Mouse (Mus musculus): Measurements from ENCODE around the gene Gm49354. TPM values are rescaled to one million over a fixed set of nuclear protein-coding genes. Genes with fewer than 3 reads are reported as not detected.
"Not testable (repeated sequence)": the region's sequence is repeated elsewhere in the genome, so short reads cannot be mapped to it uniquely, and the experiment has no call there.

Gene Gm49354
- polyA plus RNA-seq, 1 experiment from 2014 or later, result not detected

- WGBS, result 92% methylated on average over 7 of the region's 7 CpGs
- no peak for DNase-seq (ENCODE audit: low spot score)
- no peaks in the 10 kb centered on the region for H3K9me3 ChIP-seq
- no peaks in the 10 kb centered on the region for H3K27me3 ChIP-seq (replicated peaks; ENCODE audit: low read depth, poor library complexity, severe bottlenecking)
- no peaks in the 10 kb centered on the region for H3K4me1 ChIP-seq
- no peak overlapping the region for H3K27ac ChIP-seq (replicated peaks)
- no peak overlapping the region for H3K4me3 ChIP-seq
- peaks cover 83% of the 10 kb centered on the region for H3K36me3 ChIP-seq (replicated peaks)
These were observed 25.1 kb downstream of the Gm49354 start for GRCm38 (mm10) chr13:59756906-59757305.

GRCm38 (mm10) chr13:59750310-59750709 is 31.7 kb downstream of the Gm49354 start:
- H3K27ac ChIP-seq (replicated peaks), result no peak overlapping the region
- no peaks in the 10 kb centered on the region for H3K27me3 ChIP-seq (replicated peaks; ENCODE audit: low read depth, poor library complexity, severe bottlenecking)
- 62% methylated on average over 12 of the region's 12 CpGs for WGBS
- DNase-seq (ENCODE audit: low spot score), result peak; percentile 30
- H3K36me3 ChIP-seq (replicated peaks), result peaks cover 24% of the 10 kb centered on the region
- H3K4me1 ChIP-seq, result peaks cover 12% of the 10 kb centered on the region
- H3K4me3 ChIP-seq, result no peak overlapping the region
- no peaks in the 10 kb centered on the region for H3K9me3 ChIP-seq

GRCm38 (mm10) chr13:59746711-59747110 is 35.3 kb downstream of the Gm49354 start, which contains the start of gene 1700014D04Rik:
Gene 1700014D04Rik (minus strand): TSS chr13:59746752.
- DNase-seq (ENCODE audit: low spot score), result no peak
- H3K27ac ChIP-seq (replicated peaks), result no peak within 1 kb of the TSS; the same call in 1 of the 2 replicates
- peaks cover 12% of the 10 kb centered on the region for H3K4me1 ChIP-seq
- no peaks in the 10 kb centered on the region for H3K27me3 ChIP-seq (replicated peaks; ENCODE audit: low read depth, poor library complexity, severe bottlenecking)
- no peak within 1 kb of the TSS for H3K4me3 ChIP-seq
- H3K9me3 ChIP-seq, result no peaks in the 10 kb centered on the region
- no peaks in the 10 kb centered on the region for H3K36me3 ChIP-seq (replicated peaks)
- 85% methylated on average over 9 of the region's 9 CpGs for WGBS

GRCm38 (mm10) chr13:59746164-59746563 is 35.9 kb downstream of the Gm49354 start:
- peak; percentile 37 for DNase-seq (ENCODE audit: low spot score)
- Histone ChIP-seq H3K36me3 (replicated peaks) (no peaks in the 10 kb centered on the region), H3K27me3 (replicated peaks; ENCODE audit: low read depth, poor library complexity, severe bottlenecking) (no peaks in the 10 kb centered on the region), H3K27ac (replicated peaks) (no peak overlapping the region), H3K4me3 (no peak overlapping the region), H3K4me1 (peaks cover 12% of the 10 kb centered on the region), H3K9me3 (no peaks in the 10 kb centered on the region)
- 68% methylated on average over 6 of the region's 6 CpGs for WGBS

GRCm38 (mm10) chr13:59745462-59745861 is 36.6 kb downstream of the Gm49354 start:
- no peak for DNase-seq (ENCODE audit: low spot score)
- Histone ChIP-seq H3K4me3 (no peak overlapping the region), H3K9me3 (no peaks in the 10 kb centered on the region), H3K36me3 (replicated peaks) (no peaks in the 10 kb centered on the region), H3K4me1 (peaks cover 7% of the 10 kb centered on the region), H3K27me3 (replicated peaks; ENCODE audit: low read depth, poor library complexity, severe bottlenecking) (no peaks in the 10 kb centered on the region), H3K27ac (replicated peaks) (no peak overlapping the region)
- 88% methylated on average over 6 of the region's 6 CpGs for WGBS

GRCm38 (mm10) chr13:59741697-59742096 is 40.3 kb downstream of the Gm49354 start:
- Histone ChIP-seq H3K9me3 (no peaks in the 10 kb centered on the region), H3K4me3 (no peak overlapping the region), H3K27ac (replicated peaks) (no peak overlapping the region), H3K4me1 (no peaks in the 10 kb centered on the region), H3K36me3 (replicated peaks) (no peaks in the 10 kb centered on the region), H3K27me3 (replicated peaks; ENCODE audit: low read depth, poor library complexity, severe bottlenecking) (no peaks in the 10 kb centered on the region)
- WGBS, result 83% methylated on average over 10 of the region's 10 CpGs
- no peak for DNase-seq (ENCODE audit: low spot score)

GRCm38 (mm10) chr13:59741096-59741495 is 40.9 kb downstream of the Gm49354 start:
- no peak overlapping the region for H3K4me3 ChIP-seq
- H3K36me3 ChIP-seq (replicated peaks), result no peaks in the 10 kb centered on the region
- no peak overlapping the region for H3K27ac ChIP-seq (replicated peaks)
- no peaks in the 10 kb centered on the region for H3K4me1 ChIP-seq
- WGBS, result 94% methylated on average over 11 of the region's 11 CpGs
- no peaks in the 10 kb centered on the region for H3K9me3 ChIP-seq
- DNase-seq (ENCODE audit: low spot score), result no peak
- no peaks in the 10 kb centered on the region for H3K27me3 ChIP-seq (replicated peaks; ENCODE audit: low read depth, poor library complexity, severe bottlenecking)

GRCm38 (mm10) chr13:59739397-59739796 is 42.6 kb downstream of the Gm49354 start:
- no peak for DNase-seq (ENCODE audit: low spot score)
- peaks cover 7% of the 10 kb centered on the region for H3K4me1 ChIP-seq
- WGBS, result 89% methylated on average over 4 of the region's 4 CpGs
- no peaks in the 10 kb centered on the region for H3K36me3 ChIP-seq (replicated peaks)
- H3K9me3 ChIP-seq, result no peaks in the 10 kb centered on the region
- H3K27me3 ChIP-seq (replicated peaks; ENCODE audit: low read depth, poor library complexity, severe bottlenecking), result no peaks in the 10 kb centered on the region
- H3K4me3 ChIP-seq, result no peak overlapping the region
- H3K27ac ChIP-seq (replicated peaks), result no peak overlapping the region

- no peaks in the 10 kb centered on the region for H3K9me3 ChIP-seq
- DNase-seq (ENCODE audit: low spot score), result no peak
- no peak overlapping the region for H3K4me3 ChIP-seq
- H3K27ac ChIP-seq (replicated peaks), result no peak overlapping the region
- WGBS, result 87% methylated on average over 2 of the region's 2 CpGs
- no peaks in the 10 kb centered on the region for H3K36me3 ChIP-seq (replicated peaks)
- peaks cover 8% of the 10 kb centered on the region for H3K4me1 ChIP-seq
- H3K27me3 ChIP-seq (replicated peaks; ENCODE audit: low read depth, poor library complexity, severe bottlenecking), result no peaks in the 10 kb centered on the region
These were observed 43.6 kb downstream of the Gm49354 start for GRCm38 (mm10) chr13:59738455-59738854.

- 32% methylated on average over 3 of the region's 3 CpGs for WGBS
- DNase-seq (ENCODE audit: low spot score), result peak; percentile 48
- no peaks in the 10 kb centered on the region for H3K36me3 ChIP-seq (replicated peaks)
- H3K27ac ChIP-seq (replicated peaks), result no peak overlapping the region
- H3K27me3 ChIP-seq (replicated peaks; ENCODE audit: low read depth, poor library complexity, severe bottlenecking), result no peaks in the 10 kb centered on the region
- H3K4me3 ChIP-seq, result no peak overlapping the region
- H3K4me1 ChIP-seq, result peaks cover 8% of the 10 kb centered on the region
- H3K9me3 ChIP-seq, result no peaks in the 10 kb centered on the region
These were observed 46.9 kb downstream of the Gm49354 start for GRCm38 (mm10) chr13:59735190-59735589.

- not testable (repeated sequence) for H3K27ac ChIP-seq (replicated peaks); H3K4me3 ChIP-seq; H3K4me1 ChIP-seq; H3K36me3 ChIP-seq (replicated peaks); DNase-seq (ENCODE audit: low spot score); H3K9me3 ChIP-seq; H3K27me3 ChIP-seq (replicated peaks; ENCODE audit: low read depth, poor library complexity, severe bottlenecking)
- 35% methylated on average over 6 of the region's 6 CpGs for WGBS
These were observed 47.7 kb downstream of the Gm49354 start for GRCm38 (mm10) chr13:59734347-59734746.

- 82% methylated on average over 4 of the region's 4 CpGs for WGBS
These were observed 48.1 kb downstream of the Gm49354 start for GRCm38 (mm10) chr13:59733936-59734335.

GRCm38 (mm10) chr13:59731652-59732051 is 50.4 kb downstream of the Gm49354 start, which contains the start of gene Spata31d1d:
Gene Spata31d1d (minus strand): TSS chr13:59731752.
- no peaks in the 10 kb centered on the region for H3K36me3 ChIP-seq (replicated peaks)
- DNase-seq (ENCODE audit: low spot score), result no peak
- whole genome bisulfite sequencing, result 42% methylated on average over 7 of the region's 7 CpGs
- no peak within 1 kb of the TSS for H3K4me3 ChIP-seq
- peaks cover 11% of the 10 kb centered on the region for H3K4me1 ChIP-seq
- H3K27me3 ChIP-seq (replicated peaks; ENCODE audit: low read depth, poor library complexity, severe bottlenecking), result peaks cover 16% of the 10 kb centered on the region
- H3K27ac ChIP-seq (replicated peaks), result no peak within 1 kb of the TSS
- H3K9me3 ChIP-seq, result no peaks in the 10 kb centered on the region

More at GRCm38 (mm10) chr13:59733936-59734335, 48.1 kb downstream of the Gm49354 start:
- H3K9me3 ChIP-seq, result no peaks in the 10 kb centered on the region
- DNase-seq (ENCODE audit: low spot score), result no peak
- peaks cover 3% of the 10 kb centered on the region; the same call in 1 of the 2 replicates for H3K27me3 ChIP-seq (replicated peaks; ENCODE audit: low read depth, poor library complexity, severe bottlenecking)
- H3K27ac ChIP-seq (replicated peaks), result no peak overlapping the region
- peaks cover 8% of the 10 kb centered on the region for H3K4me1 ChIP-seq
- no peaks in the 10 kb centered on the region for H3K36me3 ChIP-seq (replicated peaks)
- H3K4me3 ChIP-seq, result no peak overlapping the region
